Mouse (Mus musculus): ENCODE measurements around the gene 3110082I17Rik. TPM values are rescaled to one million over a fixed set of nuclear protein-coding genes. Genes with fewer than 3 reads are reported as not detected.
A peak's percentile ranks its signal among the peaks of the same experiment; 100 is the strongest.

Gene 3110082I17Rik
- total RNA-seq, 2 experiments from 2014 or later: 10.8 to 15.8 TPM

GRCm38 (mm10) chr5:139423026-139423865, 37.1 kb downstream of the 3110082I17Rik start, which contains the start of gene Gper1:
Gene Gper1 (plus strand): TSS chr5:139423151.
- ATAC-seq (ENCODE audit: poor library complexity, severe bottlenecking): no peak

GRCm38 (mm10) chr5:139418633-139419032, 41.7 kb downstream of the 3110082I17Rik start:
- no peak for ATAC-seq (ENCODE audit: poor library complexity, severe bottlenecking)

- ATAC-seq (ENCODE audit: poor library complexity, severe bottlenecking): no peak
Observed at GRCm38 (mm10) chr5:139418110-139418509, 42.2 kb downstream of the 3110082I17Rik start.

- no peak for ATAC-seq (ENCODE audit: poor library complexity, severe bottlenecking)
Observed at GRCm38 (mm10) chr5:139417480-139417879, 42.8 kb downstream of the 3110082I17Rik start.

- peak; percentile 58 for ATAC-seq (ENCODE audit: poor library complexity, severe bottlenecking)
Observed at GRCm38 (mm10) chr5:139416942-139417341, 43.4 kb downstream of the 3110082I17Rik start.

- no peak for ATAC-seq (ENCODE audit: poor library complexity, severe bottlenecking)
Observed at GRCm38 (mm10) chr5:139415001-139415400, 45.3 kb downstream of the 3110082I17Rik start.

- ATAC-seq (ENCODE audit: poor library complexity, severe bottlenecking): no peak
Observed at GRCm38 (mm10) chr5:139413545-139413944, 46.8 kb downstream of the 3110082I17Rik start.

- ATAC-seq (ENCODE audit: poor library complexity, severe bottlenecking): no peak
Observed at GRCm38 (mm10) chr5:139411665-139412314, 48.5 kb downstream of the 3110082I17Rik start.

- ATAC-seq (ENCODE audit: poor library complexity, severe bottlenecking): no peak
Observed at GRCm38 (mm10) chr5:139411117-139411516, 49.2 kb downstream of the 3110082I17Rik start.

- no peak for ATAC-seq (ENCODE audit: poor library complexity, severe bottlenecking)
Observed at GRCm38 (mm10) chr5:139410056-139410455, 50.3 kb downstream of the 3110082I17Rik start.

- ATAC-seq (ENCODE audit: poor library complexity, severe bottlenecking): no peak
Observed at GRCm38 (mm10) chr5:139409412-139409811, 50.9 kb downstream of the 3110082I17Rik start.

GRCm38 (mm10) chr5:139408511-139408910, 51.8 kb downstream of the 3110082I17Rik start:
- ATAC-seq (ENCODE audit: poor library complexity, severe bottlenecking): peak; percentile 62

- no peak for ATAC-seq (ENCODE audit: poor library complexity, severe bottlenecking)
Observed at GRCm38 (mm10) chr5:139407121-139407885, 53.0 kb downstream of the 3110082I17Rik start.

GRCm38 (mm10) chr5:139405953-139406352, 54.4 kb downstream of the 3110082I17Rik start:
- ATAC-seq (ENCODE audit: poor library complexity, severe bottlenecking): no peak

GRCm38 (mm10) chr5:139405478-139405877, 54.8 kb downstream of the 3110082I17Rik start:
- ATAC-seq (ENCODE audit: poor library complexity, severe bottlenecking): peak; percentile 20

GRCm38 (mm10) chr5:139404801-139405401, 55.4 kb downstream of the 3110082I17Rik start, which contains the start of gene C130050O18Rik:
Gene C130050O18Rik (plus strand): TSS chr5:139405280.
- peak; percentile 64 for ATAC-seq (ENCODE audit: poor library complexity, severe bottlenecking)

GRCm38 (mm10) chr5:139403692-139404260, 56.6 kb downstream of the 3110082I17Rik start:
- ATAC-seq (ENCODE audit: poor library complexity, severe bottlenecking): peak; percentile 27

GRCm38 (mm10) chr5:139402106-139402505, 58.2 kb downstream of the 3110082I17Rik start:
- ATAC-seq (ENCODE audit: poor library complexity, severe bottlenecking): no peak

GRCm38 (mm10) chr5:139399991-139400390, 60.3 kb downstream of the 3110082I17Rik start:
- no peak for ATAC-seq (ENCODE audit: poor library complexity, severe bottlenecking)

- ATAC-seq (ENCODE audit: poor library complexity, severe bottlenecking): no peak
Observed at GRCm38 (mm10) chr5:139398786-139399185, 61.5 kb downstream of the 3110082I17Rik start.
